In genomic region chr14:122953331-122953730, GRCm38 (mm10) we compare ENCODE assay signal across 8 mouse cellular contexts. TPM values are rescaled to one million over a fixed set of nuclear protein-coding genes. Genes with fewer than 3 reads are reported as not detected.
A peak's percentile ranks its signal among the peaks of the same experiment; 100 is the strongest.
DNase-seq lines count a peak whose midpoint lies in the region; ATAC-seq and TF ChIP-seq lines count a peak whose summit lies in the region.

No protein-coding gene starts in this region.

- intact Hi-C loops in left cerebral cortex, postnatal 36 days (cut with DNase I), result no loop called here

- peaks cover 3% of the 10 kb centered on the region; the same call in 1 of the 2 replicates for H3K36me3 ChIP-seq in heart, embryonic 10.5 days
- peaks cover 11% of the 10 kb centered on the region; the same call in 1 of the 2 replicates for H3K36me3 ChIP-seq in intestine, postnatal 0 days (ENCODE audit: control insufficient read depth, insufficient read depth)
- peaks cover 10% of the 10 kb centered on the region; the same call in 1 of the 2 replicates for H3K36me3 ChIP-seq in midbrain, embryonic 14.5 days (ENCODE audit: control insufficient read depth, insufficient read depth, low read length)
- H3K36me3 ChIP-seq in stomach, embryonic 15.5 days, result 0 out of 2 replicates have a peak, but pooled peaks cover 4% of the 10 kb centered on the region

- H3K4me3 ChIP-seq in heart, embryonic 10.5 days, result no peak overlapping the region
- no peak overlapping the region for H3K4me3 ChIP-seq in intestine, postnatal 0 days (ENCODE audit: low read depth, low read length)
- no peak overlapping the region for H3K4me3 ChIP-seq in midbrain, embryonic 14.5 days (replicated peaks; ENCODE audit: low read depth, low read length)
- no peak overlapping the region for H3K4me3 ChIP-seq in stomach, embryonic 15.5 days (replicated peaks)

- WGBS in heart, embryonic 10.5 days, result 14% methylated on average over 1 of the region's 1 CpGs
- 15% methylated on average over 1 of the region's 1 CpGs for WGBS in intestine, postnatal 0 days
- 19% methylated on average over 1 of the region's 1 CpGs for WGBS in midbrain, embryonic 14.5 days
- WGBS in stomach, embryonic 15.5 days, result 22% methylated on average over 1 of the region's 1 CpGs

- H3K9me3 ChIP-seq in heart, embryonic 10.5 days, result no peaks in the 10 kb centered on the region
- H3K9me3 ChIP-seq in intestine, postnatal 0 days (ENCODE audit: control insufficient read depth), result no peaks in the 10 kb centered on the region
- H3K9me3 ChIP-seq in midbrain, embryonic 14.5 days (ENCODE audit: control insufficient read depth, low read length), result no peaks in the 10 kb centered on the region
- H3K9me3 ChIP-seq in stomach, embryonic 15.5 days, result no peaks in the 10 kb centered on the region

- H3K27ac ChIP-seq in heart, embryonic 10.5 days, result no peak overlapping the region
- H3K27ac ChIP-seq in intestine, postnatal 0 days (ENCODE audit: low read depth, low read length), result no peak overlapping the region
- H3K27ac ChIP-seq in midbrain, embryonic 14.5 days (replicated peaks; ENCODE audit: low read depth, low read length), result no peak overlapping the region
- H3K27ac ChIP-seq in stomach, embryonic 15.5 days, result no peak overlapping the region

- peak; percentile 25 to 55 for DNase-seq in heart, adult 18-20 months
- DNase-seq in heart, embryonic 10.5 days (ENCODE audit: low spot score), result no peak
- DNase-seq in cerebellum, adult 18-20 months, result peak; percentile 64 to 66
- DNase-seq in left cerebral cortex, postnatal 36 days (ENCODE audit: low spot score in 2 of 2), result peak; percentile 50 to 61
- DNase-seq in midbrain, embryonic 14.5 days, result peak; percentile 86

- no peaks in the 10 kb centered on the region for H3K27me3 ChIP-seq in heart, embryonic 10.5 days (ENCODE audit: insufficient read depth, poor library complexity, severe bottlenecking)
- H3K27me3 ChIP-seq in intestine, postnatal 0 days (replicated peaks; ENCODE audit: control insufficient read depth, insufficient read depth, low read length), result no peaks in the 10 kb centered on the region
- no peaks in the 10 kb centered on the region for H3K27me3 ChIP-seq in midbrain, embryonic 14.5 days (ENCODE audit: control insufficient read depth, insufficient read depth, low read length)
- H3K27me3 ChIP-seq in stomach, embryonic 15.5 days (replicated peaks), result no peaks in the 10 kb centered on the region

- peak; percentile 75 for ATAC-seq in frontal cortex, adult (ENCODE audit: low TSS enrichment)
- 0 out of 2 replicates have a peak, but pooled peaks have one; percentile 16 for ATAC-seq in intestine, postnatal 0 days
- no peak for ATAC-seq in midbrain, embryonic 14.5 days (ENCODE audit: low FRiP score, low TSS enrichment)
- peak; percentile 27; the same call in 1 of the 2 replicates for ATAC-seq in stomach, embryonic 15.5 days (ENCODE audit: insufficient read depth, low FRiP score, low read depth)

- no peaks in the 10 kb centered on the region for H3K4me1 ChIP-seq in heart, embryonic 10.5 days
- H3K4me1 ChIP-seq in intestine, postnatal 0 days (replicated peaks; ENCODE audit: control insufficient read depth, insufficient read depth, low read length), result no peaks in the 10 kb centered on the region
- no peaks in the 10 kb centered on the region for H3K4me1 ChIP-seq in midbrain, embryonic 14.5 days (ENCODE audit: control insufficient read depth, insufficient read depth, low read length)
- no peaks in the 10 kb centered on the region for H3K4me1 ChIP-seq in stomach, embryonic 15.5 days

- H3K4me2 ChIP-seq in intestine, postnatal 0 days (replicated peaks; ENCODE audit: low read depth), result no peak overlapping the region
- no peak overlapping the region for H3K4me2 ChIP-seq in midbrain, embryonic 14.5 days (ENCODE audit: low read length)
- no peak overlapping the region for H3K4me2 ChIP-seq in stomach, embryonic 15.5 days

- TF ChIP-seq CTCF in intestine, postnatal 0 days (IDR thresholded peaks at IDR 0.05; ENCODE audit: low read depth), result peak; percentile 84

- no peak overlapping the region for H3K9ac ChIP-seq in intestine, postnatal 0 days (ENCODE audit: low read depth, low read length)
- no peak overlapping the region for H3K9ac ChIP-seq in midbrain, embryonic 14.5 days (replicated peaks; ENCODE audit: low read length)
- no peak overlapping the region for H3K9ac ChIP-seq in stomach, embryonic 15.5 days

RNA-seq across cellular contexts. Expression of gene Tmtc4, which starts 30.5 kb away (rescaled TPM):
- 10 to 100 TPM; 10.2 TPM for total RNA-seq in heart, adult 18-20 months (2021)
- 22.8 and 23.2 TPM in 2 replicates for polyA plus RNA-seq in heart, embryonic 10.5 days (2016; fragmentation: Nextera tagmentation; extraction: Ambion mirVana)
- polyA plus RNA-seq in intestine, postnatal 0 days (2015; fragmentation: Nextera tagmentation; extraction: Ambion mirVana), result 7.4 and 7.8 TPM in 2 replicates
- 10 to 100 TPM; 22.2 to 23.6 TPM for total RNA-seq in left cerebral cortex, postnatal 36 days (2021)
- 45.7 and 61.8 TPM in 2 replicates for polyA plus RNA-seq in midbrain, embryonic 14.5 days (2014; fragmentation: Nextera tagmentation; extraction: Ambion mirVana)
- 19.1 and 23.7 TPM in 2 replicates for polyA plus RNA-seq in stomach, embryonic 15.5 days (2015; fragmentation: Nextera tagmentation; extraction: Ambion mirVana)

RNA-seq across cellular contexts. Expression of gene Ggact, which starts 39.8 kb away (rescaled TPM):
- 10 to 100 TPM; 24.9 to 25.7 TPM for total RNA-seq in heart, adult 18-20 months (2021)
- 10.8 and 11.0 TPM in 2 replicates for polyA plus RNA-seq in heart, embryonic 10.5 days (2016; fragmentation: Nextera tagmentation; extraction: Ambion mirVana)
- polyA plus RNA-seq in intestine, postnatal 0 days (2015; fragmentation: Nextera tagmentation; extraction: Ambion mirVana), result 59.5 and 64.1 TPM in 2 replicates
- 10 to 100 TPM; 28.8 to 32.1 TPM for total RNA-seq in left cerebral cortex, postnatal 36 days (2021)
- 5.2 and 5.4 TPM in 2 replicates for polyA plus RNA-seq in midbrain, embryonic 14.5 days (2014; fragmentation: Nextera tagmentation; extraction: Ambion mirVana)
- polyA plus RNA-seq in stomach, embryonic 15.5 days (2015; fragmentation: Nextera tagmentation; extraction: Ambion mirVana), result 32.7 and 36.0 TPM in 2 replicates
